ENCODE assay signal across 8 mouse cellular contexts in genomic region chr14:29967611-29968010, GRCm38 (mm10). TPM values are rescaled to one million over a fixed set of nuclear protein-coding genes. Genes with fewer than 3 reads are reported as not detected.
DNase-seq lines count a peak whose midpoint lies in the region; ATAC-seq and TF ChIP-seq lines count a peak whose summit lies in the region.

No protein-coding gene starts in this region.

- no peak for TF ChIP-seq POLR2A in bone marrow, adult 2 months (IDR thresholded peaks at IDR 0.05; ENCODE audit: borderline replicate concordance, control insufficient read depth, low read depth, low read length)

- H3K9me3 ChIP-seq in kidney, embryonic 15.5 days (replicated peaks): no peaks in the 10 kb centered on the region
- H3K9me3 ChIP-seq in hindbrain, embryonic 15.5 days: no peaks in the 10 kb centered on the region
- H3K9me3 ChIP-seq in midbrain, embryonic 16.5 days (replicated peaks; ENCODE audit: control insufficient read depth, low read length, poor library complexity, severe bottlenecking): no peaks in the 10 kb centered on the region

- DNase-seq in kidney, postnatal 10 days: no peak
- no peak for DNase-seq in left cerebral cortex, adult 9 months (ENCODE audit: low spot score in 2 of 2)
- no peak for DNase-seq in embryo, embryonic 9.5 days (ENCODE audit: extremely low spot score)
- DNase-seq in right cerebral cortex, postnatal 25 days: no peak

- TF ChIP-seq CTCF in bone marrow, adult 2 months (IDR thresholded peaks at IDR 0.05; ENCODE audit: control insufficient read depth, insufficient read depth, low read length): no peak

- 63% methylated on average over 7 of the region's 7 CpGs for WGBS in kidney, embryonic 15.5 days
- WGBS in bone marrow, adult 2 months: 68% methylated on average over 7 of the region's 7 CpGs
- 58% methylated on average over 7 of the region's 7 CpGs for WGBS in hindbrain, embryonic 15.5 days
- 63% methylated on average over 7 of the region's 7 CpGs for WGBS in midbrain, embryonic 16.5 days

- H3K27ac ChIP-seq in kidney, embryonic 15.5 days: peak overlapping the region; percentile 54
- H3K27ac ChIP-seq in bone marrow, adult 2 months (ENCODE audit: control insufficient read depth, insufficient read depth, low read depth, low read length, poor library complexity): peak overlapping the region; percentile 24; the same call in 1 of the 2 replicates
- H3K27ac ChIP-seq in hindbrain, embryonic 15.5 days (replicated peaks): peak overlapping the region; percentile 78
- H3K27ac ChIP-seq in midbrain, embryonic 16.5 days (ENCODE audit: low read length): peak overlapping the region; percentile 54

- H3K4me1 ChIP-seq in kidney, embryonic 15.5 days: peaks cover 11% of the 10 kb centered on the region
- H3K4me1 ChIP-seq in bone marrow, adult 2 months (ENCODE audit: control insufficient read depth, insufficient read depth, low read length): no peaks in the 10 kb centered on the region; the same call in 1 of the 2 replicates
- peaks cover 26% of the 10 kb centered on the region for H3K4me1 ChIP-seq in hindbrain, embryonic 15.5 days (replicated peaks)
- H3K4me1 ChIP-seq in midbrain, embryonic 16.5 days (ENCODE audit: control insufficient read depth, insufficient read depth, low read length): peaks cover 23% of the 10 kb centered on the region

- peaks cover 28% of the 10 kb centered on the region for H3K36me3 ChIP-seq in kidney, embryonic 15.5 days
- peaks cover 20% of the 10 kb centered on the region for H3K36me3 ChIP-seq in hindbrain, embryonic 15.5 days
- H3K36me3 ChIP-seq in midbrain, embryonic 16.5 days (ENCODE audit: control insufficient read depth, insufficient read depth, low read length): peaks cover 11% of the 10 kb centered on the region

- peak overlapping the region; percentile 19; the same call in 1 of the 2 replicates for H3K9ac ChIP-seq in kidney, embryonic 15.5 days
- peak overlapping the region; percentile 38 for H3K9ac ChIP-seq in hindbrain, embryonic 15.5 days
- peak overlapping the region; percentile 57; the same call in 1 of the 2 replicates for H3K9ac ChIP-seq in midbrain, embryonic 16.5 days (ENCODE audit: low read depth, low read length)

- H3K4me2 ChIP-seq in kidney, embryonic 15.5 days: peak overlapping the region; percentile 65
- H3K4me2 ChIP-seq in hindbrain, embryonic 15.5 days: peak overlapping the region; percentile 66
- H3K4me2 ChIP-seq in midbrain, embryonic 16.5 days (ENCODE audit: low read length): peak overlapping the region; percentile 51

- no peaks in the 10 kb centered on the region for H3K27me3 ChIP-seq in kidney, embryonic 15.5 days
- no peaks in the 10 kb centered on the region for H3K27me3 ChIP-seq in hindbrain, embryonic 15.5 days
- no peaks in the 10 kb centered on the region for H3K27me3 ChIP-seq in midbrain, embryonic 16.5 days (ENCODE audit: control insufficient read depth, insufficient read depth, low read depth, low read length)

- ATAC-seq in kidney, embryonic 15.5 days (replicated peaks; ENCODE audit: low FRiP score): no peak
- no peak; the same call in none of the 2 replicates for ATAC-seq in hindbrain, embryonic 15.5 days (ENCODE audit: low FRiP score, low read depth)
- peak; percentile 15; the same call in 1 of the 2 replicates for ATAC-seq in midbrain, embryonic 16.5 days

- peak overlapping the region; percentile 95 for H3K4me3 ChIP-seq in kidney, embryonic 15.5 days (replicated peaks)
- peak overlapping the region; percentile 65 for H3K4me3 ChIP-seq in bone marrow, adult 2 months (replicated peaks; ENCODE audit: control insufficient read depth, low read depth, low read length)
- peak overlapping the region; percentile 94 for H3K4me3 ChIP-seq in hindbrain, embryonic 15.5 days
- H3K4me3 ChIP-seq in midbrain, embryonic 16.5 days (ENCODE audit: low read depth, low read length): peak overlapping the region; percentile 68

RNA-seq across cellular contexts. Expression of gene Selenok, which starts 0.5 kb away (rescaled TPM):
- polyA plus RNA-seq in kidney, embryonic 15.5 days (2015; fragmentation: Nextera tagmentation; extraction: Ambion mirVana): 263 and 288 TPM in 2 replicates
- 45.0 and 46.1 TPM in 2 replicates for polyA plus RNA-seq in bone marrow, adult 2 months (2011; ENCODE audit: insufficient read depth, insufficient read length, low replicate concordance, missing spikeins)
- 393 and 406 TPM in 2 replicates for polyA plus RNA-seq in hindbrain, embryonic 15.5 days (2015; fragmentation: Nextera tagmentation; extraction: Ambion mirVana)
- polyA plus RNA-seq in midbrain, embryonic 16.5 days (2015; fragmentation: Nextera tagmentation; extraction: Ambion mirVana): 410 and 411 TPM in 2 replicates

RNA-seq across cellular contexts. Expression of gene Actr8, which starts 10.5 kb away (rescaled TPM):
- polyA plus RNA-seq in kidney, embryonic 15.5 days (2015; fragmentation: Nextera tagmentation; extraction: Ambion mirVana): 70.0 and 71.2 TPM in 2 replicates
- polyA plus RNA-seq in bone marrow, adult 2 months (2011; ENCODE audit: insufficient read depth, insufficient read length, low replicate concordance, missing spikeins): 12.5 and 21.8 TPM in 2 replicates
- polyA plus RNA-seq in hindbrain, embryonic 15.5 days (2015; fragmentation: Nextera tagmentation; extraction: Ambion mirVana): 73.7 and 82.4 TPM in 2 replicates
- polyA plus RNA-seq in midbrain, embryonic 16.5 days (2015; fragmentation: Nextera tagmentation; extraction: Ambion mirVana): 74.0 and 80.7 TPM in 2 replicates

RNA-seq across cellular contexts. Expression of gene Il17rb, which starts 41.1 kb away (rescaled TPM):
- 1.2 and 1.3 TPM in 2 replicates for polyA plus RNA-seq in kidney, embryonic 15.5 days (2015; fragmentation: Nextera tagmentation; extraction: Ambion mirVana)
- 7.8 TPM in 1 of 2 replicates, not detected in the other for polyA plus RNA-seq in bone marrow, adult 2 months (2011; ENCODE audit: insufficient read depth, insufficient read length, low replicate concordance, missing spikeins)
- polyA plus RNA-seq in hindbrain, embryonic 15.5 days (2015; fragmentation: Nextera tagmentation; extraction: Ambion mirVana): 1.8 TPM in 2 replicates
- 1.8 and 2.4 TPM in 2 replicates for polyA plus RNA-seq in midbrain, embryonic 16.5 days (2015; fragmentation: Nextera tagmentation; extraction: Ambion mirVana)

RNA-seq across cellular contexts. Expression of gene Chdh, which starts 41.2 kb away (rescaled TPM):
- 1.4 and 1.6 TPM in 2 replicates for polyA plus RNA-seq in kidney, embryonic 15.5 days (2015; fragmentation: Nextera tagmentation; extraction: Ambion mirVana)
- 4.6 and 5.4 TPM in 2 replicates for polyA plus RNA-seq in bone marrow, adult 2 months (2011; ENCODE audit: insufficient read depth, insufficient read length, low replicate concordance, missing spikeins)
- polyA plus RNA-seq in hindbrain, embryonic 15.5 days (2015; fragmentation: Nextera tagmentation; extraction: Ambion mirVana): 0.43 and 0.53 TPM in 2 replicates
- 0.37 and 1.0 TPM in 2 replicates for polyA plus RNA-seq in midbrain, embryonic 16.5 days (2015; fragmentation: Nextera tagmentation; extraction: Ambion mirVana)

Comparison
In these comparisons a context has a peak if more than half of its experiments do, and no peak if none do; other contexts are left out.
1. H3K27ac ChIP-seq: peak in every context shown above with its lines; median percentile 78 in hindbrain, embryonic 15.5 days; 54 in kidney, embryonic 15.5 days; 54 in midbrain, embryonic 16.5 days; 24 in bone marrow, adult 2 months.